Mouse (Mus musculus) erythroid progenitor cell, adult 5-6 weeks (primary cell): ENCODE data around the gene Bfsp2. TPM values are rescaled to one million over a fixed set of nuclear protein-coding genes. Genes with fewer than 3 reads are reported as not detected.

Source experiments
- ATAC-seq: replicated peaks from 2 replicates; pipeline ENCODE4 v1.8.0; 2016; ENCODE audit warnings: moderate number of reproducible peaks, mild to moderate bottlenecking, moderate TSS enrichment, inconsistent platforms; ENCODE audit not compliant: poor library complexity, low FRiP score, severe bottlenecking
- total RNA-seq, 2 experiments: library from RNA; stranded (forward) in 1 of 2; stranded (reverse) in 1 of 2; fragments of 150-400 nt in 1 of 2; fragments of 186-747, 209-891 nt in 1 of 2; gene quantifications; 2 replicates each; pipeline versions ENCODE4 v1.2.3 to v1.2.4; 2015 to 2017; ENCODE audit warnings: low replicate concordance in 2 of 2

The Bfsp2 gene
- total RNA-seq, 2 experiments from 2014 or later = 2.1 TPM; not detected in 1

DNA sequence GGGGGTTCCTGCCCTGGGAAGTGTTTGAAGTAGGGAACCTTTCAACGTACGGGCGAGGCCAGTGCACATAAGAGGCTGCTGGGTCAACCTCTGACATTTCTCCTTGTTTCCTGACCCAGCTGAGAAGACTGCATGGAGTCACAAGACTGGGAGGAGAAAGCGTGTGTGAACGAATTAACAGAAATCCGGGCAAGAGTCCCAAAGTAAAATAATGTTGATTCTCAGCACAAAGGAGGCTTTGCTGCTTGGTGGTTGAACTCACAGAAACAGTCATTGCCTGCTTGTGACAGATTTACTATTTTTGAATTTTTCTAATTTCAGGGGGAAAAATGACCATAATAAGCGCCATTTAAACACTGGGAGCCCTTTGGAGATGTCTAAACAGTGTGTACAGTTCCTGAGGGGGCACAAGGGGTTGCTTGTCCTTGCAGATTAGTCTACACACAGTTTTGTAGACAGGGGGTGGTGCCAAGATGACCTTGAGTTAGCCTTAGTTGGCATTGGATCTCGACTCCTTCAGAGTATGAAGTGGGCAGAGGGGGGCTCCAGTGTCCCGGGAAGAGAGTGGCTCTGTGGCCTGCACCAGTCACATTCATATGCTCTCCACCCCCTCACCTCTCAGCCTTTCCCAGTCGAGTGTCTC is 93.1 kb downstream of the Bfsp2 start:
- no peak for ATAC-seq

DNA sequence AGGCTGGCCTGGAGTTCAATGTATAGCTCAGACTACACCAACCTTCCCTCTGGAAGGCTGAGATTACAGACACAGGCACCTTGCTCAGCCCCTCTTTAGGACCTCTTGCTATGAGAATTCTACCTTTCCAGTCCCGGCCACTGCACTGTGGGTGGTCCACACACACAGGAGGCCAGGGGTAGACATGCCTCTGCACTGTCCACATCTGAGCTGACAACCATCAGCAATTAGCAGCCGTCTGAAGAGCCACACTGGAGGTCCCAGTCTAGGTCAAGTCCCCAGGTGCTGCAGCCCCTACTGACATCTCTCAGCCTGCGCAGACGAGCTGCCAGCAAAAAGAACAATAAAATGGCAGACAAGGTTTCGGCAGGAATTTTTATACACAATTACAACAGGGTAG is 93.6 kb downstream of the Bfsp2 start:
- no peak for ATAC-seq

DNA sequence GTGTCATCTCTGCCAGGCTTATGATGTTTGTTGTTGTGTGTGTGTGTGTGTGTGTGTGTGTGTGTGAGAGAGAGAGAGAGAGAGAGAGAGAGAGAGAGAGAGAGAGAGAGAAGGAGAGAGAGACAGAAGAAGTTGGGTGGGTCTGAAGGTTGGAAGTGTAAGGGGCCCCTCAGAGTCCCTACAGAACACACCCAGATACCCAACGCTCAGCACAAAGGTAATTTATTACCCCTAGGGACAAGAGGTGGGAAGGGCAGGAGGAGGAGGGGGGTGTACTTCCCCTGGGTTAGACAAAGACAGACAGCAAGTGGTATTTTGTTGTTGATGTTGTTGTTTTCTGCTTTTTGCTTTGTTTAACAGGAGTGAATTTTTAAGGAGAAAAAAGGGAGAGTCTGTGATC is 94.6 kb downstream of the Bfsp2 start:
- no peak for ATAC-seq

DNA sequence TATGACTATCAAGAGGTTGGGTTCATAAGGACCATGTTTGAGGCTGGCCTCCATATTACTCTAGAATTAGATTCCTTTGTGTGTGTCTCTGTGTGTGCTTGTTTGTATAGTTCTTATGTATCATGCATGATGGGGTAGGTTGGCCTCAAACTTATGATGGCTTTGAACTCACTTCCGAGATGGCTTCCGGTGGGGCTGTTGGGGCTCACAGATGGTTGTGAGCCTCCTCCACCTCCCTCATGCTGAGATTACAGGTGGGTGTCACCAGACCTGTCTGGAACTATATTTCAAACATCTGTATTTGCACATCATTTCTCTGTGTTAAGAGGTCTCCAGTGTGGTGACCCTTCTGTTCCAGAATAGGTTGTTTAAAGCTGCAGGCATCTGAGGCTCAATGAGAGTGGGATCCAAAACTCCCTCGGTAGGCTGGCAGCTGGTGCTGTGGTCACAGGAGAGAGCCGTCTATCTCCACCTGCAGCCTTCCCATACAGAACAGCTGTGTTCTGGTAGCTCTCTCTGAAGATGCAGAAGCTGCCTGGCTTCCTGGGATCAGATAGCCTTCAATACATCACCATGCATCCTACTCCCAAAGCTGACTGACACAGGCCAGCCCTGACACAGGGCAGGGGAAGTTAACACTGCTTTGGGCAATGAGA is 96.0 kb downstream of the Bfsp2 start:
- no peak for ATAC-seq

DNA sequence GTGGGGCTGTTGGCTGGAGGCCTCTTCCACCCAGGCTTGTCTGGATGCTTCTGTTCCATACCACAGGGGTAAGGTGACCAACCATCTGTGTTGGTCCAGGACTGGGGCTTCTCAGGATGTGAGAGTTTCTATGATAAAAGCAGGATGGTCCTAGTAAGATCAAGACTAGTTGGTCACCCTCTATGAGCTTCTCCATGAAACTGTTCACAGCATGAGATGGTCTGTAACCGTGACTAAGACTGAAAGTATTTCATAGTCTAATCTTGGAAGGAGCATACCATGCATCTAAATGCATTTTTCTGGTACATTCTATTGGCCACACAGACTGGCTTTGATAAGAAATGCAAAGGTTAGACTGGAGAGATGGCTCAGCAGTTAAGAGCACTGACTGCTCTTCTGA is 96.6 kb downstream of the Bfsp2 start:
- ATAC-seq = no peak

DNA sequence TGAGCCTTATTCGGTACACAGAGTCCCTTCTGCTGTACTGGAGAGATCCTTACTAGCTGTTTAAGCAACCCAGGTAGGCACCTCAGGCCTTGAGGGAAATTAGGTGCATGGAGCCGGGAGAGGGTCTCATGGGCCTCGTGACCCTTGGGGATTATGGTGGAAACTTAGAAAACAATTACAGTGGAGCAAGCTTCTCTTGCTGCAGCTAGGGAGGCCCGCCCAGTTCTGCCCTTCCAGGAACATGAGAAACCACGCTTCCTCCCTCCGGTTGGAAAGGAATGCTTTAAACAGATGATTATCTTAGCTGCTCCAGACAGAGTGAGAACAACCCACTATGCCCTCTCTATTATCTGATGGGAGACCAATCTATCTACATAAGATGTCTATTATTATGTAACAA is 97.2 kb downstream of the Bfsp2 start:
- ATAC-seq = no peak

DNA sequence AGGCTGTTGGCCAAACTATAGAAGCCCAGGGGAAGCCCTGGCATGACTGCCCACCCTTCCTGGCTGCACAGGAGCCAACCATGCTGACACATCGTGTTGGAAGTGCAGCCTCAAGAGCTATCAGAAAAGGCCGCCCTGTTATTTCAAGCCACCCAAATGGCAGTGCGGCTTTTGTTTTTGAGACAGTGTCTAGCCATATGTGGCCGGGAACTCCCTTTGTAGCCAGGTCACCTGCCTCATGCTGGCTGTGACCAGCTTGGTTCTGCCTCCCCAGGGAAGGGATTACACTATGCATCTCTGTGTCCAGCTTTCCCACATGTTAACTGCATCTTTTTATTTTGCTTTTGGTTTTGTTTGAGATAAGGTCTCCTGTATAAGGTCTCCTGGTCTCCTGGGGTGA is 99.7 kb downstream of the Bfsp2 start:
- ATAC-seq = no peak

DNA sequence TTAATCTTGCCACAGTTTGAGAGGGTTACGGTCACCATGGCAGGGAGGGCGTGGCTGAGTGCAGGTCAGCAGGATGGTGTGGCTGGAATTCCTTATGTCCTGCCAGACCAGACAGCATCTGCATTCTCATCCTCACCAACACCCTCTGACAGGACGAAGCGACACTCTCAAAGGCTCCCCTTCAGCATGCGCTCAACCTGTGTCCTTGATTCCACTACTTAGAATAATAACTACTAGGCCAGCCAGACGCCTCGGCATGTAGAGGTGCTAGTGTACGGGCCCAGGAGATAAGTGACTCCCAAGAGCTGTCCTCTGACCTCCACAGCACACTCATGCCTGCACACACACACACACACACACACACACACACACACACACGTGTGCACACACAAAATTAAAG is 101.0 kb downstream of the Bfsp2 start:
- ATAC-seq = no peak

DNA sequence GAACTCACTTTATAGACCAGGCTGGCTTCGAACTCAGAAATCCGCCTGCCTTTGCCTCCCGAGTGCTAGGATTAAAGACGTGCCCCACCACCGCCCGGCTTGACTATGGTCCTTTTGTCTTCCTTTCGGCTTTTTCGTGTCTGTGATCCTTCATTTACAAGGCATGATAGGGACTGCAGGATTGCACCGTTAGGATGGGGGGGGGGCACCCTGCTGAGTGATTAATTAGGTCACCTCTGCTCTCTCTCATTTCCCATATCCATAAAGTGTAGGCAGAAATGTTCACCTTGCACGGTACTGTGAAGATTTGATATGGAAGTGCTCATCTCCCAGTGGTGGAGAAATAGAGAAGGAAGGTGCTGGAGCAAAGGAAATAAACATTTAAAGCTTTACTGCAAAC is 101.5 kb downstream of the Bfsp2 start:
- no peak for ATAC-seq

DNA sequence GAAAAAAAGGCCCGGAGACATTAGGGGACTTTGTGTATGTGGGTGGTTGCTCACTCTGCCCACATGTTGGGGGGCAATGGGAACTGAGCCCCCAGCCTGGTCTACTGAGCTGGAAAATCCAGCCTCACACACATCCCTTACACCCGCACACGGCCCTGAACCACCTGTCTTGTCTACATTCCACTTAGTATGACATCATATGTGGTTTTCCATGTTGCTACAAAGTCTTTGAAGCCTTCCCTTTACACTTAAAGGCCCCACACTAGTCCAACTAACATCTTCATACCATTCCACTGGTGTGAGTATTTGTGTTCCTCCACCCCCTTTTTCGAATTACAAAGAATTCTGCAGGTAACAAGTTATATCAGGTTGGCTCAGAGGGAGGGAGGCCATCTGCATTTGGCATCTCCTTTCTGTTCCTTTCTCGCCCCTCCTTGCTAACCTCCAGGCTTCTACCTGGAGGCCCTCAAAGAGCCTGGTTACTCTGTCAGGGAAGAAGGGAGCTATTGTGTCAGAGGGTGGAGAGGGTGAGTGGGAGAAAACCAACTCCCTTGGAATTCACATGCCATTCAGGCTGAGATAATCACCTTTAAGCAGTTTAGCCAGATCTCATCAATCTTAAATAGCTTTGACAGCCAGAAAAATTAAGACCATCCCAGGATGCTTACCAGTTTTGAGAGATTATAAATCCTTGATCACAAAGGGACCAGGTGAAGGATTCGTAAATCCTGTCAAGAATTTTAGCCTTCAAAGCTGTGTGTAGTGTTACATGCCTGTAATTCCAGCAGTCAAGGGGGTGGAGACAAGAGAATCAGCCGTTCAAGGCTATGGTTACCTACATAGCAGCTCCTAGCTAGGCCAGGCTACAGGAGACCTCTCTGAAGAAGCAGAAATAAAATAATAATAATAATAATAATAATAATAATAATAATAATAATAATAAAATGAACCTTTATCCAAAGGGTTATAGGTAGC is 103.6 kb downstream of the Bfsp2 start:
- no peak for ATAC-seq

Other genes with a start within 250 kb of the Bfsp2 start
- gene Trf, start 250.0 kb downstream of the Bfsp2 start, total RNA-seq (2015; ENCODE audit: low replicate concordance) = 102 and 125 TPM in 2 replicates
- gene Trf, start 250.0 kb downstream of the Bfsp2 start, total RNA-seq (2017; ENCODE audit: low replicate concordance) = 48.3 and 79.1 TPM in 2 replicates
- 185 and 265 TPM in 2 replicates for gene 1300017J02Rik, start 175.3 kb downstream of the Bfsp2 start, total RNA-seq (2015; ENCODE audit: low replicate concordance)
- 172 and 265 TPM in 2 replicates for gene 1300017J02Rik, start 175.3 kb downstream of the Bfsp2 start, total RNA-seq (2017; ENCODE audit: low replicate concordance)
- 162 and 228 TPM in 2 replicates for gene Topbp1, start 175.2 kb downstream of the Bfsp2 start, total RNA-seq (2015; ENCODE audit: low replicate concordance)
- 128 and 142 TPM in 2 replicates for gene Topbp1, start 175.2 kb downstream of the Bfsp2 start, total RNA-seq (2017; ENCODE audit: low replicate concordance)
- 71.7 and 73.2 TPM in 2 replicates for gene Cdv3, start 114.6 kb downstream of the Bfsp2 start, total RNA-seq (2015; ENCODE audit: low replicate concordance)
- 92.0 and 94.8 TPM in 2 replicates for gene Cdv3, start 114.6 kb downstream of the Bfsp2 start, total RNA-seq (2017; ENCODE audit: low replicate concordance)